Mouse (Mus musculus): ENCODE measurements around the gene Tmcc1. TPM values are rescaled to one million over a fixed set of nuclear protein-coding genes. Genes with fewer than 3 reads are reported as not detected.

Tmcc1 gene
- 40.3 TPM for polyA plus RNA-seq (2015; fragmentation: Illumina TruSeq; extraction: RNeasy Lipid Tissue Mini Kit (QIAGEN cat#74804); ENCODE audit: low read depth, low replicate concordance)

GRCm38 (mm10) chr6:116193394-116194393 is at the start of gene Tmcc1:
TSS of gene Tmcc1 (minus strand) at chr6:116193486.

GRCm38 (mm10) chr6:116207729-116208534 is 14.6 kb upstream of the Tmcc1 start, which contains the start of gene Washc2:
TSS of gene Washc2 (plus strand) at chr6:116208038.

GRCm38 (mm10) chr6:115994877-115995520 is 198.3 kb downstream of the Tmcc1 start, which contains the start of gene Plxnd1:
TSS of gene Plxnd1 (minus strand) at chr6:115995005.

Other genes with a start within 250 kb of the Tmcc1 start
- gene H1foo, start 248.5 kb downstream of the Tmcc1 start, polyA plus RNA-seq (2015; fragmentation: Illumina TruSeq; extraction: RNeasy Lipid Tissue Mini Kit (QIAGEN cat#74804); ENCODE audit: low read depth, low replicate concordance), result not detected
- gene Plxnd1, start 198.5 kb downstream of the Tmcc1 start, polyA plus RNA-seq (2015; fragmentation: Illumina TruSeq; extraction: RNeasy Lipid Tissue Mini Kit (QIAGEN cat#74804); ENCODE audit: low read depth, low replicate concordance), result 61.0 TPM
- 66.8 TPM for gene Washc2, start 14.6 kb upstream of the Tmcc1 start, polyA plus RNA-seq (2015; fragmentation: Illumina TruSeq; extraction: RNeasy Lipid Tissue Mini Kit (QIAGEN cat#74804); ENCODE audit: low read depth, low replicate concordance)
- 6.3 TPM for gene Zfand4, start 70.7 kb upstream of the Tmcc1 start, polyA plus RNA-seq (2015; fragmentation: Illumina TruSeq; extraction: RNeasy Lipid Tissue Mini Kit (QIAGEN cat#74804); ENCODE audit: low read depth, low replicate concordance)
- 54.7 TPM for gene March8, start 144.5 kb upstream of the Tmcc1 start, polyA plus RNA-seq (2015; fragmentation: Illumina TruSeq; extraction: RNeasy Lipid Tissue Mini Kit (QIAGEN cat#74804); ENCODE audit: low read depth, low replicate concordance)

Data from brain, adult 10 weeks (tissue).